Mouse (Mus musculus): ENCODE results near the gene Atf4. TPM values are rescaled to one million over a fixed set of nuclear protein-coding genes. Genes with fewer than 3 reads are reported as not detected.

Gene Atf4
- polyA plus RNA-seq, 1 experiment from 2014 or later = 124 TPM

DNA sequence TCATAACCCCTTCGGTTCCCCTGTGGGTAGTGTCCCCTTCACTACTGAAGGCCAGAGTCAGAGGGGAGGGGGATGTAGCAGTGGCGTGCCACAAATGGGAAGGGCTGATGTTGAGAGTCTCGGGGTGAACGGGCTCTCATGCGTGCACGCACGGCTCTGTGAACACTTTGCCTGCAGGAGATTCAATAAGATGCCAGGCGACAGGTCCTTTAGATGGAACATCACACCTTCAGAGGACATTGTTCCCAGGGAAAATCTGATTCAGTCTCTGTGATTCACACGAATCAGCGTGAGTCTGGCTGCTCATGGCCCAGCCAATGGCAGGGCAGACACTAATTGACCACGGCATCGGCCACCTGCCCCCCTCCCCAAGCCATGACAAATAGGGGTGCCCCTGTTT is 49.2 kb downstream of the Atf4 start:
- H3K27me3 ChIP-seq = no peaks in the 10 kb centered on the region
- WGBS = 87% methylated on average over 12 of the region's 12 CpGs
- H3K9me3 ChIP-seq = no peaks in the 10 kb centered on the region
- H3K4me2 ChIP-seq (replicated peaks) = no peak overlapping the region
- no peak for ATAC-seq (ENCODE audit: low FRiP score, low read depth)
- no peak overlapping the region for H3K9ac ChIP-seq
- no peak overlapping the region for H3K27ac ChIP-seq
- H3K36me3 ChIP-seq = no peaks in the 10 kb centered on the region
- H3K4me1 ChIP-seq = no peaks in the 10 kb centered on the region
- H3K4me3 ChIP-seq = no peak overlapping the region

DNA sequence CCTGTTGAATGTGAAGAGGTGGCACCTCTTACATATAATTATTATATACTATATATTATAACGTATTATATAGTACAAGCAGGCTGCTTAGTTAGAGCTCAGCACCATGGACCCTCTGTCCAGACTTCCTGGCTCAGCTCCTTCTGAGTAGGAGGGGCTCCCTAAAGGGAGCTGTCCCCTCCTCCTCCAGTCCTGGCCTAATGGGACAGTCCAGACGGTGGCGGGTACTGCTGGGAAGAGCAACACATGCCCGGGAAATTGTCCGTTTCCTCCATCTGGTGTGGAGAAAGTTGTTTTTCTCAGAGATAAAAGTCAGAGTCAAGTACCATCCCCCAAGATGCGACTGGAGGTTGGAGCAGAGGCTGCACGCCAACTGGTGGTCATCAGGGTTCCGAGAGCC is 51.2 kb downstream of the Atf4 start:
- no peak overlapping the region for H3K4me2 ChIP-seq (replicated peaks)
- H3K4me1 ChIP-seq = no peaks in the 10 kb centered on the region
- H3K27me3 ChIP-seq = no peaks in the 10 kb centered on the region
- no peak overlapping the region for H3K4me3 ChIP-seq
- no peak overlapping the region for H3K9ac ChIP-seq
- H3K27ac ChIP-seq = no peak overlapping the region
- WGBS = 36% methylated on average over 8 of the region's 8 CpGs
- no peaks in the 10 kb centered on the region for H3K9me3 ChIP-seq
- H3K36me3 ChIP-seq = no peaks in the 10 kb centered on the region
- no peak for ATAC-seq (ENCODE audit: low FRiP score, low read depth)

Other genes starting within 250 kb of the Atf4 start
- gene Pdgfb, start 240.2 kb upstream of the Atf4 start, polyA plus RNA-seq (2015; fragmentation: Nextera tagmentation; extraction: Ambion mirVana) = 3.0 and 3.2 TPM in 2 replicates
- gene Syngr1, start 163.8 kb upstream of the Atf4 start, polyA plus RNA-seq (2015; fragmentation: Nextera tagmentation; extraction: Ambion mirVana) = 5.5 and 5.6 TPM in 2 replicates
- 1,057 and 1,068 TPM in 2 replicates for gene Rpl3, start 163.3 kb upstream of the Atf4 start, polyA plus RNA-seq (2015; fragmentation: Nextera tagmentation; extraction: Ambion mirVana)
- 45.6 and 45.8 TPM in 2 replicates for gene Tab1, start 122.1 kb upstream of the Atf4 start, polyA plus RNA-seq (2015; fragmentation: Nextera tagmentation; extraction: Ambion mirVana)
- 6.0 and 6.1 TPM in 2 replicates for gene Mgat3, start 81.5 kb upstream of the Atf4 start, polyA plus RNA-seq (2015; fragmentation: Nextera tagmentation; extraction: Ambion mirVana)
- gene Mief1, start 21.2 kb upstream of the Atf4 start, polyA plus RNA-seq (2015; fragmentation: Nextera tagmentation; extraction: Ambion mirVana) = 32.7 and 35.0 TPM in 2 replicates
- gene AC140267.1, start 19.3 kb upstream of the Atf4 start, polyA plus RNA-seq (2015; fragmentation: Nextera tagmentation; extraction: Ambion mirVana) = not detected in 2 replicates
- 58.9 and 59.3 TPM in 2 replicates for gene Rps19bp1, start 9.1 kb downstream of the Atf4 start, polyA plus RNA-seq (2015; fragmentation: Nextera tagmentation; extraction: Ambion mirVana)
- gene Cacna1i, start 32.1 kb downstream of the Atf4 start, polyA plus RNA-seq (2015; fragmentation: Nextera tagmentation; extraction: Ambion mirVana) = 0.01 and 0.03 TPM in 2 replicates